Mouse (Mus musculus) 3T3-L1 (cell line): ENCODE data around the gene Satb1.

Experiments
- DNase-seq: peaks from one replicate; pipeline ENCODE4 v3.0.0-alpha.2; 2015; ENCODE audit warnings: low read depth, low spot score

Gene Satb1

DNA sequence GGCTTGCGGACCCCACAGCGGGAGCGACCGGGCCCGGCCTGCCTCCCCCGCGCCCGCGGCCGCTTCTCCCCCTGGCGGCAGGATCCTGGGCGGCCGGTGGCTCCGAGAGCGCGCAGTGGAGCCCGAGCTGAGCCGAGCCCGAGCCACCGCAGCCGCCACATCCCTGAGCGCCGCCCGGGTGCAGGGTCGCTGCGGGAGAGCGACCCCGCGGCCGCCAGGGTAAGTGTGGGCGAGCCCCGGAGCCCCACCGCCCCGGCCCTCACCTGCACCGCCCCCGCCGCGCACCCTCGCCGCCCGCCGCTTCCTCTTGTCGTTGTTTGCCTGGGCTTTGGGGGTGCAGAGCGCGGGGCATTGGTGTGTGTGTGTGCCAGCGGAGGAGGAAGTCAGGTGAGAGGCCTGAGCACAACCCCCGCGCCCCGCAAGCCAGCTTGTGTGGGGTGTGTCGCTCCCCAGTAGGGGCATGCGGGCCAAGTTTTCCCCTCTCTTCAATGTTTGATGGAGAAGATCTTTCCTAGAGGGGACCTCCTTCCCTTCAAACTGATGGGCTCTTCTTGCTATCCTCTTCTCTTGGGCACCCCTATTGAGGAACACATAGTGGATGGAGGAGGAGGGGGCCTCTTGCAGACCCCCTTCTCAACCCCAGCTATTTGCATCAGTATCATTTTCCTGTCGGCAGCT is at the start of gene Satb1:
Satb1 (minus strand) TSS at position 391 of the 678 bp plus-strand sequence.
- DNase-seq = no peak

GRCm38 (mm10) chr17:51882566-51882965 is 49.5 kb upstream of the Satb1 start:
- DNase-seq = no peak

GRCm38 (mm10) chr17:51880895-51881622 is 48.0 kb upstream of the Satb1 start:
- DNase-seq = no peak

GRCm38 (mm10) chr17:51880221-51880620 is 47.1 kb upstream of the Satb1 start:
- DNase-seq = no peak

DNA sequence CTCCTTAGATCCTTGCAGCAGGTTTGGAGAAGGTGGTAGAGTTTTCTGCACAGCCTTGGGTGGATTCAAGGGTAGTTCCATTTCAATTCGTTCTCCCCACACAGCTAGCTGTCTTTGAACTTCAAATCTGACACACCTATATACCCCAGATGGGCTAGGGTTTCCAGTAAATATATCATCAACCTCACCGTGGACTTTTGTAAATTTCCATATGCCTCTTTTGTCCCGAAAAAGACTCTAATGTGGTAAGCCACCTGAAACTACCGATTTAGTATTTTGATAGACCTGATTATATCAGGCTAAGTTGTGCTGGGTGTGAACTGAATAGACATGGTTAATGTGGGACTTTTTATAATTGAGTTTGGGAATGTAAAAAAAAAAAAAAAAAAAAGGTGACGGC is 46.6 kb upstream of the Satb1 start:
- no peak for DNase-seq

- DNase-seq = no peak
Observed at GRCm38 (mm10) chr17:51879171-51879570, 46.1 kb upstream of the Satb1 start.

GRCm38 (mm10) chr17:51876471-51876870 is 43.4 kb upstream of the Satb1 start:
- no peak for DNase-seq

DNA sequence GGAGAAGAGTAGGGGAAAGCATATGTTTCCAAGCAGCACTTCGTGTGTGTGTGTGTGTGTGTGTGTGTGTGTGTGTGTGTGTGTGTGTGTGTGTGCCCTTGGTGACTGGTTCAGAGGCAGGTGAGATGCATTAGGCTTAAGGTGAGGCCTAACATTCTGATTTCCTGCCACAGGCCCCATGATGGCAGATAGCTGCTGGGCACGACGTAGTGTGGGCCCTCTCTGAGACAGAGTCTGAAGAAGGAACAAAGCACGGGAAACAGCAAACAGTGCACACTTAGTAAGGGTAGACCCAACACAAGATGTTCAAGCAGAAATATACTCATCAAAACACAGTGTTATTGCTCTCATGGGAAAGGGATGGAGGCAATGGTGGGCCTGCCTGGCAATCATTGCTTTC is 24.5 kb upstream of the Satb1 start:
- DNase-seq = no peak

DNA sequence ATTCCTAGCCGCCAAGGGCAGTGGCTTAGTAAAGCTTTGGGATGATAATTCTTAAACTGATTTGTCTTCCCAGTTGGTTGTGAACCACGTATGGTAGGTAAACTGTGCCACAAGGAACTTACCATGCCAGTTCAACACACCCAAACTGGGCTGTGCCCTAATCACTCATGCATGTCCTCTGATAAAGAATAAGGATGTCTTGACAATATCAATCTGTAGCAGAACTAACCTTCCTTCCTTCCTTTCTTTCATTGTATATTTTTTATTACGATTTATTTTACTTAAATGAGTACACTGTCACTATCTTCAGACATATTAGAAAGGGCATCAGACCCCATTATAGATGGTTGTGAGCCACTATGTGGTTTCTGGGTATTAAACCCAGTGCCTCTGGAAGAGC is 23.2 kb upstream of the Satb1 start:
- no peak for DNase-seq

GRCm38 (mm10) chr17:51855261-51855660 is 22.2 kb upstream of the Satb1 start:
- no peak for DNase-seq

DNA sequence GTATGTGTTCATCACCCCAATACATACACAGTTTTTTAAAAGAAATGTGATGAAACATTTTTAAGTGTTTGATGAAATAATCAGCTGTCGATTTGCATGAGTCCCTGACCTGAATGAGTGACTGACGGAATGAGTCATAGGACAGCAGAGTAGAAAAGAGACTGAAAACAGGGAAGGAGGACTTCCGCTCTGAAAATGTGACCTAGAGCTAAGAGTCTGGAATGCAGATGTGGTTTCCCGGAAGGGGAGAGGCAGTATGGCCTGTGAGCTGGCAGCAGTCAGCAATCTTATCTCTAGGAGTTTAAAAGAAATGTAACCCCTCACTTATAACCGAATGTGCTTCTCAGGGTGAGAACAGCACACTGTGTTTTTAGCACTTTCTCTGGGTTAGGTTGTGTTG is 20.9 kb upstream of the Satb1 start:
- DNase-seq = no peak

DNA sequence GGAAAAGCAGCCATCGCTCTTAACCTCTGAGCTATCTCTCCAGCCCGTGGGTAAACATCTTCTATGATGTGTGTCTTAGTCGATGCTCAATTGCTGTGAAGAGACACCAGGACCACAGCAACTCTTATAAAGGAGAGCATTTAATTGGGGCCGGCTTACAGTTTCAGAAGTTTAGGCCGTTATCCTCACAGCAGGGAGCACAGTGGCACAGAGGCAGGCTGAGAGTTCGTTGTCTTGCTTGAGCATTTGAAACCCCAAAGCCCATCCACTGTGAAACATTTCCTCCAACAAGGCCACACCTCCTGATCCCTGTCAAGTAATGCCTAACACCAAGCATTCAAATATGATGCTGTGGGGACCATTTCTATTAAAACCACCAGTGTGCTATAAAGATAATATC is 7.5 kb upstream of the Satb1 start:
- DNase-seq = no peak

- no peak for DNase-seq
Observed at GRCm38 (mm10) chr17:51839484-51839883, 6.4 kb upstream of the Satb1 start.

DNA sequence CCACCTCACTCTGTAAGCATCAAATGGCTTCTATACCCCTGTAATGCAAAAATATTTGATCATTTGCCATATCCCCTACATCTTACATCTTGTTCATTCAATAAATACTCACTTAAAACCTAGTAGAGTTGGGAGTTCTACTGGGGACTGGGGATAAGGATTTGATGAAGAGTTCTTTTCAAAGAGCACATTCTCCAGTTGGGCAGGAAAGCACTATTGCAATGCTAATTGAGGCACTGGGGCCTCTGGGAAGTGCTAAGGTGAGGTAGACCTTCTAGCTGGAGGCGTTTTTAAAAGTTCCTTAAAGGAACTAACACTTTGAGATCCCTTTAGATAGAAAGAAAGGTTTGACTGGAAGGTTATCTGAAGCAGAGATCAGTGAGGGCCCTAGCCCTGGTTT is 3.8 kb upstream of the Satb1 start:
- DNase-seq = no peak

DNA sequence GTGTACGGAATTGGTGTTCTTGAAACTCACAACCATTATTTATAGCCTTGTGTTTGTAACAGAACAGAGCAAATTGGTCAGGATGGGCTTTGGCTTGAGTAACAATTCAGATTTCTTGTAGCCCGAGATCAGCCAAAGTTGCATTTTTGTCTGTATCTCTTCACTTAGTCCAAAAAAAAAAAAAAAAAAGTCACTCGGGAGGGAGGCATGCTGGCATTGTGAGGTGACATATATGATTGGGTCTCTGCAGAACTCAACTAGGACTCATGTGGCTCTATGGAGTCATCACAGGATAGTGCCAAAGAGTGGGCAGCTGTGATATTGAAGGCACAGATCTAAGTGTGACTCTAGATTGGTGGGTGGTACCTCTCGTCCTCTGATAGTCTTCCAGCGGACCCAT is 3.2 kb upstream of the Satb1 start:
- no peak for DNase-seq

GRCm38 (mm10) chr17:51833578-51834361 is 680 bp upstream of the Satb1 start:
- no peak for DNase-seq

DNA sequence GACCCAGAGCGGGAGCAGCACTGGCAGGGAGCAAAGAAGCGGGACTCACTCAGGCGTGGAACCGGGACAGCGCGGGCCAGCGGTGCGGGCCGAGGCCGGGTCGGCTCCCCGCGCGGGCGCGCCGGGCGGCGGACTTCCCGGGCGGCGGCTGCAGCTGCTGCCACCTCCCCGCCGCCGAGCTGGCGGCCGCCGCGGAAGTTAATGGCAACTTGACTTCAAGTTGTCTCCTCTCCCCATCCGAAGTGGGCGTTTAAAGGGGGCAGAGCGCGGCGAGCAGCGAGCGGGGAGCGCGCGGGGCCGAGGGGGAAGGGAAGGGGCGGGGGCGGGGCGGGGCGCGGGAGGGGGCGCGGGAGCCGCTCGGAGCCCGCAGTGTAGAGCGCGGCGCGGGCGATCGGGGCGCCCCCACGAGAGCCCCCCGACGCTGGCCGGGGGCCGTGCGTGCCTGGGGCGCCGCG is 642 bp downstream of the Satb1 start:
- no peak for DNase-seq

DNA sequence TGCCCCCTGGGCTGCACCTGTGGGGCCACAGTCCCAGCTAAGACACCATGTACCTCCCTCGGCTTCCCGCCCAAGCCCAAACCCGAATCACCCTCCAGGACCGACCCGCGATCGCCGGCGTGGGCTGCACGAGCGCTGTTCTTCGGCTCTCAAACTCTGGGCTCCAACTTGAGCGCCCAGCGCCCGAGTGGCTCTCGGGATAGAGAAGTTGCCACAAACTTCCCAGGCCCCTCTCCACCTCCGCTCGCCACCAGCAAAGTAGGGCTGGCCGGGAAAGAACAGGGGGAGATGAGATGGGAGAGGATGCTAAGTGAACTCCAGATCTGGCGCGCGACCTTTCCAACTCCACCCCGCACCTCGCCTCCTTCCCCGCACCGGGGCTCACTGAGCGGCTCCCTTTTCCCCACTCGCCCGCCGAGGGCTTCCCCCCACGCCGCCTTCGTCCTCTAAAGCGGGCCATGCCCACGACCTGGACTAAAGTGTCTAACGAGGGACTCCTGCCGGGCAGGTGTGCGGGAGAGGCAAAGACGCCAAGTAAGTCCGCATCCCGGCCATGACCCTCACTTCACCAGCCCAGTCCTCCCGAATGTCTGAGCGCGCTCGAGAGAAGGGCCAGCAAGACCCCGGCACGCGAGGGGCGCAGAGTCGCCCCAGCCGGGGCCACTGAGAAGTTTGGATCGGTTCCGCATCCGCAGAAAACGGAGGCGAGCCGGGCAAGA is 1.2 kb downstream of the Satb1 start:
- no peak for DNase-seq

DNA sequence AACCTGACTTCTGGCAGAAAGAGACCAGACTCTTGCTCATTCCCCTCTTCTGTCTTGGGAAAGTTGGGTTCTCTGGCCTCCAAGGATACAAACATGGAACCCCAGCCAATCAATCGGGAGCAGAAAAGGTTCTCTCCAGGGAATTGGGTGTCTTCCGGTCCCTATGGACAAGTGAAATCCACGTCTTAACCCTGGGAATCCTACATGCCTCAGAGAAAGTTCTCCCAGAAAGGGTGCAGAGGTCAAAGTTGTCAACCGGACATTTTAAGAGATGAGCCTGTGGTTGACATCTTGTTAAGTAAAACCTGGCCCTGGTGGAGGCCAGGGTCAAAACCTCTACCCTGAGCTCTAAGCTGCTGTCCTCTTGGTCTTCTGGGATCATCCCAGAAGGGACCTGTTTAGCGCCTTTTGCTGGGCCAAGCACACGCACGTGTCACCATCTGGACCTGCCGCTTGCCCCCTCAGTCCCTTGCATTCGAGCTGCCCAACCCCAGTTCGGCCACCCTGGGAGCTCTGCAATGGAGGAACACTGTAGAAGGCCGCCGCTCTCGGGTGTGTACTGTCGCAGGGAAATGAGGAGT is 1.9 kb downstream of the Satb1 start:
- no peak for DNase-seq

- DNase-seq = no peak
Observed at GRCm38 (mm10) chr17:51829436-51829835, 3.7 kb downstream of the Satb1 start.

DNA sequence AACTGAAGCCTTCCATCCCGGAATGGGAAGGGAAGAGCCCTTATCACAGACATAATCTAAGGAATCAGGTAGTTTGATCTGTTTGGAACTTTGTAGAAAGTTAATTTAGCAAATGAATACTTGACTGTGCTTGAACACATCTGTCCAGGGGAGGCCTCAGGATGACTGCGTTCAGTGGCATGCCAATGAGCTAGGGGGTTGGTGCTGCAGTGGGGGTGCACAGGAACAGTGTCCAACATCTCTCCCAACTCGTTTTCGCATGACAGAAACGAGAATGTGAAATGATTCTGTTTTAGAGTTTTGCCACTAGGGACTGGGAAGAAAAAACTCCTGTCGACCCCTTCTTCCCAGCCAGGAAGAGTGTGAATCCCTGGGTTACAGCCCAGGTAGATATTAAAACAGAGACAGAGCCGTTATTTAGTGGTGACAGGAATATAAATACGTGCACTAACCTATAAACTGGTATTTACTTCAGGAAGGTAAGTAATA is 5.1 kb downstream of the Satb1 start:
- no peak for DNase-seq
